Comparison of ENCODE assay signal across 8 mouse cellular contexts in genomic region chr7:25314606-25315305, GRCm38 (mm10). TPM values are rescaled to one million over a fixed set of nuclear protein-coding genes. Genes with fewer than 3 reads are reported as not detected.
DNase-seq lines count a peak whose midpoint lies in the region; ATAC-seq and TF ChIP-seq lines count a peak whose summit lies in the region.

No protein-coding gene starts in this region.

- H3K4me1 ChIP-seq in limb, embryonic 15.5 days, result peaks cover 37% of the 10 kb centered on the region
- H3K4me1 ChIP-seq in stomach, postnatal 0 days (replicated peaks; ENCODE audit: control insufficient read depth, insufficient read depth), result 0 out of 2 replicates have a peak, but pooled peaks cover 5% of the 10 kb centered on the region

- no peaks in the 10 kb centered on the region for H3K36me3 ChIP-seq in limb, embryonic 15.5 days
- H3K36me3 ChIP-seq in stomach, postnatal 0 days (ENCODE audit: control insufficient read depth, insufficient read depth, low read length), result no peaks in the 10 kb centered on the region

- H3K9me3 ChIP-seq in limb, embryonic 15.5 days, result no peaks in the 10 kb centered on the region
- H3K9me3 ChIP-seq in stomach, postnatal 0 days (ENCODE audit: control insufficient read depth, low read length), result no peaks in the 10 kb centered on the region

- H3K4me3 ChIP-seq in limb, embryonic 15.5 days, result peak overlapping the region; percentile 68
- peak overlapping the region; percentile 42 for H3K4me3 ChIP-seq in stomach, postnatal 0 days (ENCODE audit: low read depth, low read length)

- peak overlapping the region; percentile 89 for H3K4me2 ChIP-seq in limb, embryonic 15.5 days
- H3K4me2 ChIP-seq in stomach, postnatal 0 days (replicated peaks; ENCODE audit: low read depth), result peak overlapping the region; percentile 69

- ATAC-seq in limb, embryonic 15.5 days (ENCODE audit: insufficient number of reproducible peaks, low FRiP score, low TSS enrichment, low read depth), result no peak
- no peak for ATAC-seq in stomach, postnatal 0 days (ENCODE audit: low FRiP score, low TSS enrichment)

- 1% methylated on average over 51 of the region's 51 CpGs for WGBS in limb, embryonic 15.5 days
- WGBS in stomach, postnatal 0 days, result 4% methylated on average over 39 of the region's 51 CpGs

- peaks cover 52% of the 10 kb centered on the region for H3K27me3 ChIP-seq in limb, embryonic 15.5 days
- no peaks in the 10 kb centered on the region; the same call in 1 of the 2 replicates for H3K27me3 ChIP-seq in stomach, postnatal 0 days (ENCODE audit: control insufficient read depth, insufficient read depth, low read length)

- no peak for TF ChIP-seq CTCF in stomach, postnatal 0 days (IDR thresholded peaks at IDR 0.05; ENCODE audit: low read depth)

- TF ChIP-seq EP300 in stomach, postnatal 0 days (optimal IDR thresholded peaks at IDR 0.05), result no peak

- DNase-seq in adrenal gland, postnatal 14 days, result peak; percentile 36
- no peak for DNase-seq in adrenal gland, adult 18-20 months (ENCODE audit: low spot score in 2 of 2)
- peak; percentile 37 for DNase-seq in retina, postnatal 1 day
- DNase-seq in retina, embryonic 14.5 days (ENCODE audit: low spot score), result no peak
- no peak for DNase-seq in stomach, postnatal 0 days (ENCODE audit: low spot score)
- no peak for DNase-seq in cerebellum, postnatal 4 days (ENCODE audit: low spot score in 2 of 2)
- no peak for DNase-seq in frontal cortex, postnatal 25 days (ENCODE audit: low spot score in 2 of 2)

- no peak overlapping the region for H3K27ac ChIP-seq in limb, embryonic 15.5 days
- H3K27ac ChIP-seq in stomach, postnatal 0 days (replicated peaks), result no peak overlapping the region

- peak overlapping the region; percentile 31; the same call in 1 of the 2 replicates for H3K9ac ChIP-seq in limb, embryonic 15.5 days
- H3K9ac ChIP-seq in stomach, postnatal 0 days (ENCODE audit: low read length), result peak overlapping the region; percentile 48; the same call in 1 of the 2 replicates

RNA-seq across cellular contexts. Expression of gene Megf8, which starts 2.2 kb away (rescaled TPM):
- 39.1 and 39.7 TPM in 2 replicates for total RNA-seq in adrenal gland, postnatal 14 days (2021)
- 10 to 100 TPM; 37.8 to 47.0 TPM for total RNA-seq in adrenal gland, adult 18-20 months (2021)
- 14.2 and 14.3 TPM in 2 replicates for polyA plus RNA-seq in limb, embryonic 15.5 days (2015; fragmentation: Nextera tagmentation; extraction: Ambion mirVana)
- 3.3 and 3.6 TPM in 2 replicates for polyA plus RNA-seq in stomach, postnatal 0 days (2015; fragmentation: Nextera tagmentation; extraction: Ambion mirVana)

RNA-seq across cellular contexts. Expression of gene Tmem145, which starts 8.8 kb away (rescaled TPM):
- total RNA-seq in adrenal gland, postnatal 14 days (2021), result 1.4 and 3.2 TPM in 2 replicates
- total RNA-seq in adrenal gland, adult 18-20 months (2021), result 1 to 10 TPM; 2.5 to 2.9 TPM
- 0.50 and 0.61 TPM in 2 replicates for polyA plus RNA-seq in limb, embryonic 15.5 days (2015; fragmentation: Nextera tagmentation; extraction: Ambion mirVana)
- 0.67 and 1.1 TPM in 2 replicates for polyA plus RNA-seq in stomach, postnatal 0 days (2015; fragmentation: Nextera tagmentation; extraction: Ambion mirVana)

RNA-seq across cellular contexts. Expression of gene Prr19, which starts 13.5 kb away (rescaled TPM):
- not detected in 2 replicates for total RNA-seq in adrenal gland, postnatal 14 days (2021)
- not detected for total RNA-seq in adrenal gland, adult 18-20 months (2021)
- 0.32 and 0.40 TPM in 2 replicates for polyA plus RNA-seq in limb, embryonic 15.5 days (2015; fragmentation: Nextera tagmentation; extraction: Ambion mirVana)
- polyA plus RNA-seq in stomach, postnatal 0 days (2015; fragmentation: Nextera tagmentation; extraction: Ambion mirVana), result 0.07 TPM in 1 of 2 replicates, not detected in the other

RNA-seq across cellular contexts. Expression of gene Pafah1b3, which starts 17.0 kb away (rescaled TPM):
- total RNA-seq in adrenal gland, postnatal 14 days (2021), result 31.5 and 33.7 TPM in 2 replicates
- 10 to 100 TPM; 23.3 to 30.4 TPM for total RNA-seq in adrenal gland, adult 18-20 months (2021)
- 176 and 198 TPM in 2 replicates for polyA plus RNA-seq in limb, embryonic 15.5 days (2015; fragmentation: Nextera tagmentation; extraction: Ambion mirVana)
- polyA plus RNA-seq in stomach, postnatal 0 days (2015; fragmentation: Nextera tagmentation; extraction: Ambion mirVana), result 125 and 126 TPM in 2 replicates

RNA-seq across cellular contexts. Expression of gene Cic, which starts 47.3 kb away (rescaled TPM):
- 115 and 127 TPM in 2 replicates for total RNA-seq in adrenal gland, postnatal 14 days (2021)
- 100 to 1,000 TPM in 1 of 2 experiments, 10 to 100 TPM in 1; 96.8 to 123 TPM for total RNA-seq in adrenal gland, adult 18-20 months (2021)
- polyA plus RNA-seq in limb, embryonic 15.5 days (2015; fragmentation: Nextera tagmentation; extraction: Ambion mirVana), result 40.3 and 42.5 TPM in 2 replicates
- polyA plus RNA-seq in stomach, postnatal 0 days (2015; fragmentation: Nextera tagmentation; extraction: Ambion mirVana), result 15.0 and 15.9 TPM in 2 replicates

Comparison
In these comparisons a context has a peak if more than half of its experiments do, and no peak if none do; other contexts are left out.
1. DNase-seq: peak in adrenal gland, postnatal 14 days (single experiment) and retina, postnatal 1 day (single experiment); none in adrenal gland, adult 18-20 months (0 of 2), retina, embryonic 14.5 days (single experiment), stomach, postnatal 0 days (single experiment), cerebellum, postnatal 4 days (0 of 2) and frontal cortex, postnatal 25 days (0 of 2).